Mouse (Mus musculus) CD8-positive naive resting alpha-beta T cell, adult 2 months (primary cell): ENCODE results near the gene Zp2.

ENCODE experiments used
- DNase-seq, 2 experiments: peaks; one replicate each; pipeline ENCODE4 v3.0.0; 2022; ENCODE audit warnings: low read depth in 2 of 2, low spot score in 2 of 2

Gene Zp2

GRCm38 (mm10) chr7:120150257-120150656, 5.2 kb upstream of the Zp2 start:
- no peak for DNase-seq

- DNase-seq: no peak
These were observed 2.3 kb downstream of the Zp2 start for GRCm38 (mm10) chr7:120142743-120143142.

- DNase-seq: no peak
These were observed 16.1 kb downstream of the Zp2 start for GRCm38 (mm10) chr7:120128951-120129350.

- no peak for DNase-seq
These were observed 17.4 kb downstream of the Zp2 start for GRCm38 (mm10) chr7:120127686-120128059.

GRCm38 (mm10) chr7:120126976-120127685, 18.0 kb downstream of the Zp2 start:
- DNase-seq: no peak

GRCm38 (mm10) chr7:120124844-120125243, 20.2 kb downstream of the Zp2 start:
- peak in 1 of 2 experiments; percentile 5 for DNase-seq

GRCm38 (mm10) chr7:120123776-120124175, 21.3 kb downstream of the Zp2 start:
- no peak for DNase-seq

- no peak for DNase-seq
These were observed 27.6 kb downstream of the Zp2 start for GRCm38 (mm10) chr7:120117529-120117928.

- DNase-seq: no peak
These were observed 28.1 kb downstream of the Zp2 start for GRCm38 (mm10) chr7:120116976-120117375.

GRCm38 (mm10) chr7:120109676-120110075, 35.4 kb downstream of the Zp2 start:
- DNase-seq: no peak

GRCm38 (mm10) chr7:120106356-120106755, 38.7 kb downstream of the Zp2 start:
- DNase-seq: no peak

GRCm38 (mm10) chr7:120104975-120105374, 40.1 kb downstream of the Zp2 start:
- DNase-seq: no peak

GRCm38 (mm10) chr7:120103019-120103567, 42.0 kb downstream of the Zp2 start:
- DNase-seq: no peak

GRCm38 (mm10) chr7:120102164-120102972, 42.7 kb downstream of the Zp2 start, which contains the start of gene Tmem159:
TSS of gene Tmem159 (plus strand) at chr7:120102353.
- no peak for DNase-seq

- DNase-seq: no peak
These were observed 46.7 kb downstream of the Zp2 start for GRCm38 (mm10) chr7:120098403-120098802.

GRCm38 (mm10) chr7:120097845-120098244, 47.2 kb downstream of the Zp2 start:
- DNase-seq: no peak

- DNase-seq: no peak
These were observed 49.9 kb downstream of the Zp2 start, which contains the start of gene Dnah3 for GRCm38 (mm10) chr7:120095180-120095579. TSS of gene Dnah3 (minus strand) at chr7:120095280.

- no peak for DNase-seq
These were observed 50.9 kb downstream of the Zp2 start for GRCm38 (mm10) chr7:120094216-120094615.

- DNase-seq: no peak
These were observed 52.1 kb downstream of the Zp2 start for GRCm38 (mm10) chr7:120093033-120093432.

- DNase-seq: no peak
These were observed 64.9 kb downstream of the Zp2 start for GRCm38 (mm10) chr7:120080177-120080576.
